Mouse (Mus musculus) adrenal gland, postnatal 14 days (tissue): Measurements from ENCODE around the gene Cntn4. TPM values are rescaled to one million over a fixed set of nuclear protein-coding genes. Genes with fewer than 3 reads are reported as not detected.

Experiments
- DNase-seq: peaks from one replicate; pipeline ENCODE4 v3.0.0; 2021; ENCODE audit warnings: mixed read lengths
- total RNA-seq: library from RNA; stranded (reverse); gene quantifications from 2 replicates; pipeline ENCODE4 v1.2.3, GENCODE M21; 2021

The Cntn4 gene
- total RNA-seq, 1 experiment from 2014 or later: 3.7 TPM

GRCm38 (mm10) chr6:106465766-106466165 is 788.3 kb downstream of the Cntn4 start:
- DNase-seq: no peak

DNA sequence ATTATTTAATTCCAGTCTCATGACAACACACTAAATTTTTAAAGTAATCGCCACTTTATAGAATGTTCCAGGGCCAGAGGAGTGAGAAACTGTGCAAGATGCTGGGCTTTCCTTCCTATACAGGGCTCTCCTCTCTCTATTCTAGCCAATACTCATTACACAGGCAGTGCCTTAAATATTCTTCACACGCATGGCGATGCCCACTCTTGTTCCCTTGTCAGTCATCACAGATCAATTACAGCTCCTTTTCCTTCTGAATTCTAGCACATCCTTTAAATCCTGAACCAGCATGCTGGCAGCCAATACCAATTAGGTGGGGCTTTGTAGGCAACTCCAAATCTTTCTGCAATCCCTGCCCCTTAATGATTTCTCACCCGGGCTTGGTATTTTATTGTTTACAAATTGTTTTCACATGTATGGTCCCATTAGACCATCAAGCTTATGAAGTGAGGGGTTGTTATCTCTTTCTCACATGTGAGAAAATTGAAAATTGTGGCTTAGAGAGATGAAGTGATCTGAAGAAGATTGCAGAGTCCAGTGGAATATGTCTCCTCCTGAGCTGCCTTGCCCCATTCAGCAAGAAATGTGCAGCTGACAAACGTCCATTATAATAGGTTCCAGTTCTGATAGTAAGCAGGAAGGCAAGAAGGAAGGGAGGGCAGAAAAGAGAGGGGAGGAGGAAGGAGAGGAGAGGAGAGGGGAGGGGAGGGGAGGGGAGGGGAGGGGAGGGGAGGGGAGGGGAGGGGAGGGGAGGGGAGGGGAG is 789.0 kb downstream of the Cntn4 start:
- no peak for DNase-seq

GRCm38 (mm10) chr6:106471840-106472608 is 794.6 kb downstream of the Cntn4 start:
- no peak for DNase-seq

GRCm38 (mm10) chr6:106473871-106474270 is 796.4 kb downstream of the Cntn4 start:
- no peak for DNase-seq

DNA sequence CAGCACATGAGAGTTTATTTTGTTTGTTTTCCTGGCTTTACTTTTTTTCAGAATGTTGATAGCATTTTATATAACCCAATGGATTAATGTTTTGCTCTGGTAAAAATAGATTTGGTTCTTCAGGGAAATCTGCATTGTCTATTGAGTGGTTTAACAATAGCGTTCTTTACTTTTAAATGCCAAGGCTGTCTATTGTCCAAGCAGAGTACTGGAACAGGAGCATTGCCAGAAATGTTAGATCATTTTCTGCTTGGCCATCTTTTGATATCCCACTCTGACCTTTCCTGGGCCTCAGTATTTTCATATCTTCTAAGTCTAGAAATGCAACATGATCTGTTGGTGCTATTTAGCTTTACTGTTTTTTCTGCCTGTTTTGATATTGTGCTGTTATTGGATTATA is 804.1 kb downstream of the Cntn4 start:
- no peak for DNase-seq

- DNase-seq: no peak
Observed at GRCm38 (mm10) chr6:106496303-106496702, 818.8 kb downstream of the Cntn4 start.

GRCm38 (mm10) chr6:106499166-106499565 is 821.7 kb downstream of the Cntn4 start:
- no peak for DNase-seq

- DNase-seq: no peak
Observed at GRCm38 (mm10) chr6:106503961-106504360, 826.5 kb downstream of the Cntn4 start.

DNA sequence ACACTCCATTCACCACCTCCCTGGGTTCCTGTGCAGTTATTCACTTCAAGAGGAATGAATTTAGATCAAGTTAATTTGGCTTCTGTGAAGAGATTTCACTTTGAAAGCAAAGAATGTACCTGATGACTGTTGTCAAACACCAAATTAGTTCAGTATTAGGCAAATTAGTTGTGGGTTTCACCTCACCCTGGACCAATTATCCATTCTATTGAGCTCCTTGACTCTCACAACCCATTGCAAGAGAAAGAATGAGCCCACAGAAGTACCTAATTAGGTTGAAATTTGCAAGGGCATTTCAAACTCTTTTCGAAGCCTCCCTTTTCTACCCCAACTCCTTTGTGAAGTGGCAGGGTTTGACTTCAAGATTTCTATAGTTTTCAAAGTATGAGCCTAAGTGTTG is 842.9 kb downstream of the Cntn4 start:
- no peak for DNase-seq

GRCm38 (mm10) chr6:106543500-106543899 is 866.0 kb downstream of the Cntn4 start:
- no peak for DNase-seq

DNA sequence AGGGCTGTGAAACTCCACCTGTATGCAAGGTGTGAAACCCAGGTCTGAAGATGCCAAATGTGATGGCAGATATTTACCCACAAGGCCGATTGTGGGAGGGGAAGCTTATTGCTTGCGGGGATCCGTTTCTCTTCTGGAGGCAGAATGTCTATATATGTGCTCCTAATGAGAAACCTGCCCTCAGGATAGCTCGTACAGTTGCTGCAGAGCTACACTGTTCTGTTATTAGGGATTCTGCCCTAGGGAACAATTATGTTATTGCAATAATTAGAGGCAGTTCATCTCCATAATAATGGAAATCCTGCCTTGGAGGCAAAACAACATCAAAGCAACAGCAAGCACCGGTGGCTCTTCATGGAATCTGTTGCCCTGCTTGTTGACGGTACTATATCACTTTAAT is 884.2 kb downstream of the Cntn4 start:
- no peak for DNase-seq

GRCm38 (mm10) chr6:106565316-106565715 is 887.9 kb downstream of the Cntn4 start:
- no peak for DNase-seq

DNA sequence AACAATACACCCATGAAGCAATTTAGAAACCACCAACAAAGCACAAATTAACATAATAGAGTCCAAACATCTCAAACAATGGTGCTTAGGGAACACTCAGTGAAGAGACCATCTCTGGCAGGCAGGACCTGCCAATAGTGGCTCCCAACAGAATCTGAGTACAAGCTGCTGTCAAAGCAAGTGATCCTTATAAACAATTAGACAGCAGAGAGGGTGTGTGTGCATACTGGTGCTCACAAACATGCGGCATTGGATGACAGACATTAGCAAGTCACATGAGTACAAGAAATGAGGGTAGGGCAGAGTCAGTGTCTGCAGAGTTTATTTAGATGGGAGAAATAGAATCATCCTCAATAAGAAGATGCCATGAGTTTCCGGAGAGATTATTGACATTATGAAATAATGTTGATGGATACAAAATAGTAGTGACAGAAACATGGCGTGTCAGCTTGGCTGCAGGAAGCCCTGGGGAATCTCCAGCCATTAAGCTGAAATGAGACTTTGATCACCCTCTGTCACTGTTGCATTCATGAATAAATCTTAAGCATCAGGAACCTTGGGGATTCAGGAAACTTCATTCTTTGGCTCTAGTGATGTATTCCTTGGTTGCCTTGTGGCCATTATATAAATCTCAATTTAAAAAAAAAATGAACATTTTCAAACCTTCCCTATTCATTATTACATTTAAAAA is 888.5 kb downstream of the Cntn4 start:
- no peak for DNase-seq

DNA sequence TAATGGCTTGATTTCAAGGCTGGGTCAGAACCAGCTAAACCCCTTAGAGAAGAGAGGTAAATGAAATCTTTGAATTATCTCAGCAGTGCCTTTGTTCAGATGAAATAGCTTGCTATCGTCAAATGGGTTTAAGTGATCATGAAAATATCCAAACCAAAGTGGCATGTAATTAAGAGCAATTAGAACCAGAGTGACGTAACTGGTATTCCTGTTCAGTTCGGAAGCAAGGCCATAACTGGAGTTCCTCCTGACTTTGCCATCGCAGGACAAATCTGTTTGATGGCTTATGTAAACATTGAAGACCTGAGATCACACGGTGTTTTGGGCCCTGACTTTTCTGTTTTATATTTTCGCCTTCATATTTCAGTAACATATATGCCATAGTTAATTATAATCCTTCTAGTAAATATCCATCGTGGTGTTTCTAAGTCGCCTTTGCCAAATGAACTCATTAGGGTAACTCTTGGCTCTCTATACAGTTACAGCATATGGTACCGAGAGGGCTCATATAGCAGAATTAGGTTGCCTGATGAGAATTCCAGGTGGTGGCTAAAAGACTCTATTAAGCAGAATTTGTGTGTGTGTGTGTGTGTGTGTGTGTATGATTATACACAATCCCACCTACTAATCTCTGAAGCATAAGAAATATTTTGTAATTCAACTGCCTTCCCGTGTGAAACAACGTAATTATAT is 889.6 kb downstream of the Cntn4 start:
- DNase-seq: no peak

DNA sequence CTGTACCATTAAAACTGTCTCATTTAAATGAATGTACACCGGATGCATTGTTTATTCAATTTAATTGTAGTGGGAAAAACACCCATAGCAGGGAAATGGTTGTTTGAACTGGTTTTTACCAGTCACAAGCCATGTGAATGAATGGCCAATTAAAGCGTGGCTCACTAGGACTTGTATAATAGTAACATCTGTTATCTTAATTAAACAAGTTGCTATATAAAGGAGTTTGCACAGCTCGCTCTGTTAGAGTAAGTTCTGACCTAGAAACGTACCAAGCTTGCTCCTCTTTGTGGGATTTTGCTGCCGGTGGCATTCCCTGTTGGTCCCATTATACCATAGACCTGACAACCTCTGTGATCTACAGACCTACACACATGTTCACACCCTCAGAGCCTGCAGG is 902.7 kb downstream of the Cntn4 start:
- DNase-seq: no peak

DNA sequence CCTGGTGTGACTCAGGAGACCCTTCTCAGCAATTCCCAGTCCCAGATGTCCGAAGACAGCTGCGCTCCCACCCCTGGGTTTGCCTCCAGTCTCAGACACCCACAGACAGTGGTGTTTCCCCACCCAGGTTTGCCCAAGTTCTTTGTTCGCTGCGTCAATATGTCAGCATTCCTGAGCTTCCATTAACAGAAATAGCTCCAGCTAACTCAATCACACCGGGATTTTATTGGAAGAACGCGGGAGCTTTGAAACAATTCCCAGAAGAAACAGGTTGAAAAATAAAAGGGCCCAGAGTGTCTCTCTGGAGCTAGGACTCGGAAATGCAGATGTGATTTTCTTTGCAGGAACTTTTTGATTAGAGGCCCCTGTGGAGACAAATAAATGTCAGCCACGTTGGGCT is 916.3 kb downstream of the Cntn4 start:
- no peak for DNase-seq

DNA sequence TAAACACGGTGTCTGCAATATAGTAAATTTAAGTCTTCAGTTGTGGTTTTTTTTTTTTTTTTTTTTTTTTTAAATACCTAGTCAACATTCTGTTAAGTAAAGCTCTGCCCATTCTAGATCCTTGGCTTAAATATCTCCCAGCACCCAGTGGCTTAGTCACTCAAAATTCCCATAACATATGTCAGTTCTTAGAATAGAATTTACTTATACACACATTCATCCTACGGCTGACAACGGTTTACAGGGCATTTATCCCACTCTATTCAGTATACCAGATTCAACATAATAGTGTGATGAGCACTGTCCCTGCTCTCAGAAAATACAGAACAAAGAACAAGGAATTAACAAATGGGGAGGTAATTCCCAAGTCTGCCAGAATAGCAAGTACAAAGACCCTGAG is 939.6 kb downstream of the Cntn4 start:
- no peak for DNase-seq

DNA sequence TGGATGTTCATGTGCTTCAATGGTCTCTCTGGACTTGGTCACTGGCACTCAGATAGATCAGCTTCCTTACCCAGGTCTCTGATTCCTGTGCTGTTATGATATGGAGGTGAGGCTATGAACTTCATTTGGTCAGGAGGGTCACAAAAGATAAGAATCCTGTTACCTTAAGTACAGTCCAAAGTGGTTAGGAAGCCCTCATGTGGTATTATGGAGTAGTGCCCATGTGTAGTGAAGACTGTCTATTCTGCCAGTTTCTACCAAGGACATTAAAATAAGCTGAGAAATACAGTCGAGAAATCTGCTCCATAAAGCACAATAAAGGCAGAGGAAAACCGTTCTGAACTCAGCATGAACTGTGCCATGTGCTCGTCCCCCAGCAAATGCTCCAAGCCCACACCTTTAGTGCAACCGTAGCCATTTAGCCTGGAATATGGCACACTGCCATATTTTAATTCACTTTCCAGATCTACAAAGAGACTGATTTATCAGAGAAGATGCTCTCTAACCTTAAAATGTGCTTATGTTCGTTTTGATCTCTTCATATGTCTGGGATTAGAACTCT is 943.8 kb downstream of the Cntn4 start:
- no peak for DNase-seq

DNA sequence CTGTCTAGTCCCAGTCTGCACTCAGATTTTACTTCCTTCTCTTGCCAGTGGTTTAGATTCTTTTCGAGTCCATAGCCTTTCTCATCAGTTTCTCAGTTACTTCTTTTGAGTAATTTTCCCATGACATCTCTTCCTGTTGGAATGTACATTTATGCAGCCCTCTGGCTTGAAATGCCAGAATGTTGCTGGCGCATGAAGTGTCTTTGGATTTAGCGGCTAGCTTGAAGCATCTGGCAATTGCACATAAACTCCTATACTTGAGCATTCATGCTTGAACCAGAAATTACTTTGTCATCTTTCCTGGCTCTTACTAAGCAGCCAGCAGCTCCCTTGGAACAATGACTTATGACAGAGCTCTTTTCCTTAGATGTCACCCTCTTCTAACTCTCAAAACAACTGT is 965.6 kb downstream of the Cntn4 start:
- DNase-seq: no peak

DNA sequence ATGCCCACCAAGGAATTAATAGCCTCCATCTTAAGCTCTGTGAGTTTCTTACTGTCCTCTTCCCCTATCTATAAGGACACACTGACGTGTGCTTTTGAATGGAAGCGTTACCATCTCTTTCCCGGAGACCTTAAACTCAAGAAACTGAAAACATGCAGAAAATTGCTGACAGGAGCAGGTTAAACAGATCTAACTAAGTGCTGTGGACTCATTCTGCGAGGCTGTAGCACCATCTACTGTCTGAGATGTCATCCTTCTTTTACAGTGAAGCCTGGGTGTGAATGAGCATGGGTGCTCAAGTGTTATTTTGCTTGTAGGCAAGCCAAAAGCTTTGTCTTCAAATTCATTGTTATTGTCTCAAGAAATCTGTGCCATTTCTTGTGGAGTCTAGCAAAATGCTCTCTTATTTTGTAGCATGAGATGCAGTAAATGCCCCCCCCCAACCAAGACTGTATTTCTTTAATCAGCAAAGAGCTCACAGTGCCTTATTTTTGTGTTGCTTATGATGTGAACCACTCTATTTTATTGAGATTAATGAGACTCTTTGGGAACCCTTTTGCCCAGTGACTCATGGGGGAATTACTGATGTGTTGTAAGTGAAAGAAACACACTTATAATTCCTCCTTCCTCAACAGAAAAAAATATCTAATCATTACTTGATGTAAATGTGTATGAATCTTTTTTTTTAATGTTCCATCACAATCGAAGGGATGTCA is 968.2 kb downstream of the Cntn4 start:
- peak; percentile 53 for DNase-seq

GRCm38 (mm10) chr6:106646945-106647344 is 969.5 kb downstream of the Cntn4 start:
- no peak for DNase-seq
